Mouse (Mus musculus) midbrain, embryonic 11.5 days (tissue): ENCODE data around the gene Tmem192. TPM values are rescaled to one million over a fixed set of nuclear protein-coding genes. Genes with fewer than 3 reads are reported as not detected.

ENCODE experiments used
- ATAC-seq: fragments of 200-750 bp; cut with Nextera tagmentation; 2 replicates; pipeline ENCODE4 v1.8.0; 2017; ENCODE audit warnings: moderate TSS enrichment, moderate library complexity; ENCODE audit not compliant: low FRiP score
- DNase-seq: peaks from one replicate; pipeline ENCODE4 v3.0.0; 2015; ENCODE audit warnings: low spot score; ENCODE audit errors: missing footprints
- H3K27ac ChIP-seq: fragments of 300-500 bp; sonication (generic); 2 replicates; pipeline ENCODE4 v1.5.1; 2014; ENCODE audit warnings: low read depth, low read length
- H3K27me3 ChIP-seq: fragments of 300-500 bp; sonication (generic); 2 replicates; pipeline ENCODE4 v1.6.1; 2014; ENCODE audit warnings: mild to moderate bottlenecking, low read length, moderate library complexity, mixed read lengths; ENCODE audit not compliant: control insufficient read depth, insufficient read depth
- H3K36me3 ChIP-seq: fragments of 300-500 bp; sonication (generic); 2 replicates; pipeline ENCODE4 v1.6.1; 2014; ENCODE audit warnings: mild to moderate bottlenecking, low read length, moderate library complexity, mixed read lengths; ENCODE audit not compliant: control insufficient read depth, insufficient read depth
- H3K4me1 ChIP-seq: fragments of 300-500 bp; sonication (generic); 2 replicates; pipeline ENCODE4 v1.6.1; 2014; ENCODE audit warnings: low read length; ENCODE audit not compliant: control insufficient read depth, insufficient read depth
- H3K4me2 ChIP-seq: fragments of 300-500 bp; sonication (generic); 2 replicates; pipeline ENCODE4 v1.6.1; 2014; ENCODE audit warnings: mild to moderate bottlenecking, moderate library complexity
- H3K4me3 ChIP-seq: fragments of 300-500 bp; sonication (generic); 2 replicates; pipeline ENCODE4 v1.5.1; 2014; ENCODE audit warnings: low read depth, low read length
- H3K9ac ChIP-seq: fragments of 300-500 bp; sonication (generic); 2 replicates; pipeline ENCODE4 v1.6.1; 2014; ENCODE audit warnings: low read length
- H3K9me3 ChIP-seq: fragments of 300-500 bp; sonication (generic); 2 replicates; pipeline ENCODE4 v1.6.1; 2016; ENCODE audit warnings: low read length; ENCODE audit not compliant: control insufficient read depth
- WGBS: fragments of 180-500 bp; shearing (Covaris S2); extraction: QIAGEN DNeasy Blood & Tissue Kit; methylation state at CpG from one replicate; pipeline ENCODE4 v1.1.7; 2014; 5-methylcytosine and 5-hydroxymethylcytosine counted together
- polyA plus RNA-seq: library from polyadenylated mRNA; unstranded; fragments of >200 nt; fragmentation: Nextera tagmentation; extraction: Ambion mirVana; gene quantifications from 2 replicates; pipeline ENCODE4 v1.2.1, GENCODE M21; 2014

Tmem192 gene
- polyA plus RNA-seq, 1 experiment from 2014 or later = 17.9 TPM

DNA sequence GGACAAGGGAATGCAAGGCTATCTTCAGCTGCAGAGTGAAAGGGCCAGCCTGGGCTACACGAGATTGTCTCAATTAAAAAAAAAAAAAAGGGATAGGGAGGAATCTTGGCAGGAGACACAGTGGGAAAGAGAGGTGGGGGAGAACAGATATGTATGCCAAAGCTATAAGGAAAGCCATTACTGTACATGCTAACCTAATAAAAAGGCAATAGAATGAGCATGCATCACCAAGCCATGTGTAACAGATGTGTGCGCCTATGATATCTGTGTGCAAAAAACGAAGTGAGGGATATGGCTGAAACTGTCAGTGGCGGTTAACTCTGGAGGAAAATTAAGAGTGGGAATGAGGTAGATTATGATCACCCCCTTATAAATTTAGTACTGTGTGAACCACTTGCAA lies 21.2 kb upstream of the Tmem192 start:
- Histone ChIP-seq H3K4me2 (no peak overlapping the region), H3K4me1 (no peaks in the 10 kb centered on the region), H3K4me3 (no peak overlapping the region), H3K9ac (no peak overlapping the region), H3K27ac (no peak overlapping the region), H3K36me3 (no peaks in the 10 kb centered on the region), H3K9me3 (no peaks in the 10 kb centered on the region), H3K27me3 (no peaks in the 10 kb centered on the region)
- ATAC-seq = no peak
- 85% methylated on average over 4 of the region's 4 CpGs for WGBS
- DNase-seq = no peak

GRCm38 (mm10) chr8:64926355-64926754 lies 20.6 kb upstream of the Tmem192 start:
- H3K36me3 ChIP-seq = no peaks in the 10 kb centered on the region
- DNase-seq (no peak), ATAC-seq (no peak)
- 84% methylated on average over 3 of the region's 3 CpGs for WGBS
- no peaks in the 10 kb centered on the region for H3K9me3 ChIP-seq
- H3K27ac ChIP-seq = no peak overlapping the region
- no peaks in the 10 kb centered on the region for H3K4me1 ChIP-seq
- H3K4me3 ChIP-seq = no peak overlapping the region
- H3K27me3 ChIP-seq = no peaks in the 10 kb centered on the region
- H3K4me2 ChIP-seq = no peak overlapping the region
- no peak overlapping the region for H3K9ac ChIP-seq

GRCm38 (mm10) chr8:64928938-64929337 lies 18.0 kb upstream of the Tmem192 start:
- H3K4me3 ChIP-seq = no peak overlapping the region
- H3K27me3 ChIP-seq = no peaks in the 10 kb centered on the region
- H3K4me2 ChIP-seq = no peak overlapping the region
- no peaks in the 10 kb centered on the region for H3K9me3 ChIP-seq
- H3K4me1 ChIP-seq = no peaks in the 10 kb centered on the region
- no peaks in the 10 kb centered on the region for H3K36me3 ChIP-seq
- ATAC-seq (no peak), DNase-seq (no peak)
- no peak overlapping the region for H3K27ac ChIP-seq
- WGBS = 76% methylated on average over 6 of the region's 6 CpGs
- no peak overlapping the region for H3K9ac ChIP-seq

DNA sequence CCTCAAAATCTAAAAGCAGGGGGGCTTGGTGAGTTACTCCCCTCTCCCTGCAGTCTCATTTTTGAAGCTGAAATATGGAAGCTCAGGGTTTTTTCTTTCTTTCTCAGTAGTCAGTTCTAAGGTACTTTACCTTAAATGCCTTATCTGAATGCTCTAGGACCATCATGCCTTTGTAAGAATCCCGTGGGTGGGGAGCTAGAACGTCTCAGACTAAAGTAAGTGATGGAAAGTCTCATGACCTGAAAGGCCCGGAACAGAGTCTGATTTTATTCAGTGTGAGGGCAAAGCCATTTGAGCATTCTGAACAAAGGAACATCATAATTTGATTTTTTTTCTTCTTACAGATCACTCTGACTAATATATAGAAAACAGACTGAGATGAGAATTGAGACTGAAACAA lies 12.0 kb upstream of the Tmem192 start:
- WGBS = 78% methylated on average over 3 of the region's 3 CpGs
- H3K9ac ChIP-seq = no peak overlapping the region
- no peaks in the 10 kb centered on the region for H3K27me3 ChIP-seq
- DNase-seq (no peak), ATAC-seq (no peak)
- H3K4me1 ChIP-seq = no peaks in the 10 kb centered on the region
- no peak overlapping the region for H3K4me2 ChIP-seq
- no peaks in the 10 kb centered on the region for H3K9me3 ChIP-seq
- no peak overlapping the region for H3K4me3 ChIP-seq
- H3K27ac ChIP-seq = no peak overlapping the region
- H3K36me3 ChIP-seq = no peaks in the 10 kb centered on the region

- H3K36me3 ChIP-seq = no peaks in the 10 kb centered on the region
- H3K9ac ChIP-seq = no peak overlapping the region
- WGBS = 82% methylated on average over 8 of the region's 8 CpGs
- no peaks in the 10 kb centered on the region for H3K9me3 ChIP-seq
- H3K4me3 ChIP-seq = no peak overlapping the region
- no peaks in the 10 kb centered on the region for H3K27me3 ChIP-seq
- no peak for ATAC-seq
- no peaks in the 10 kb centered on the region for H3K4me1 ChIP-seq
- no peak overlapping the region for H3K4me2 ChIP-seq
- H3K27ac ChIP-seq = no peak overlapping the region
- no peak for DNase-seq
Measured at GRCm38 (mm10) chr8:64941019-64941418, 6.0 kb upstream of the Tmem192 start.

GRCm38 (mm10) chr8:64941495-64941894 lies 5.5 kb upstream of the Tmem192 start:
- Histone ChIP-seq H3K4me3 (no peak overlapping the region), H3K9ac (no peak overlapping the region), H3K36me3 (no peaks in the 10 kb centered on the region), H3K9me3 (no peaks in the 10 kb centered on the region), H3K27ac (no peak overlapping the region), H3K4me1 (no peaks in the 10 kb centered on the region), H3K4me2 (no peak overlapping the region), H3K27me3 (no peaks in the 10 kb centered on the region)
- peak; percentile 98 for DNase-seq
- peak; percentile 53 for ATAC-seq
- 16% methylated on average over 9 of the region's 9 CpGs for WGBS

- H3K4me1 ChIP-seq = no peaks in the 10 kb centered on the region
- no peaks in the 10 kb centered on the region for H3K9me3 ChIP-seq
- no peak overlapping the region for H3K4me3 ChIP-seq
- DNase-seq = no peak
- H3K4me2 ChIP-seq = no peak overlapping the region
- no peak overlapping the region for H3K9ac ChIP-seq
- no peak for ATAC-seq
- H3K36me3 ChIP-seq = no peaks in the 10 kb centered on the region
- 23% methylated on average over 5 of the region's 5 CpGs for WGBS
- H3K27ac ChIP-seq = no peak overlapping the region
- H3K27me3 ChIP-seq = no peaks in the 10 kb centered on the region
Measured at GRCm38 (mm10) chr8:64942946-64943345, 4.0 kb upstream of the Tmem192 start.

DNA sequence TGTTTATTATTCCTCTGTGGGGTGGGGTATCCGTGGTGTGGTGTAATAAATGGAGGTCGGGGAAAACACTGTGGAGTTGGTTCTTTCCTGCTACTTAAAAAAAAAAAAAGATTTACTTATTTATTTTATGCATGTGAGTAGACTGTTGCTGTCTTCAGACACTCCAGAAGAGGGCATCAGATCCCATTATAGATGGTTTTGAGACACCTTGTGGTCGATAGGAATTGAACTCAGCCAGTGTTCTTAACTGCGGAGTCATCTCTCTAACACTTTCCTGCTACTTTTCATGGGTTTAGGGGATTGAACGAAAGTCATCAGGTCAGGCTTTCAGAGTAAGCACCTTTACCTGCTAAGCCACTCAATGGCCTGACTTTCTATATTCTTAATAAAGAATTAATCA lies 2.2 kb upstream of the Tmem192 start:
- DNase-seq = no peak
- H3K9ac ChIP-seq = no peak overlapping the region
- no peak for ATAC-seq
- WGBS = 29% methylated on average over 5 of the region's 5 CpGs
- H3K4me1 ChIP-seq = no peaks in the 10 kb centered on the region
- no peak overlapping the region for H3K27ac ChIP-seq
- no peak overlapping the region for H3K4me3 ChIP-seq
- no peaks in the 10 kb centered on the region for H3K9me3 ChIP-seq
- no peaks in the 10 kb centered on the region for H3K36me3 ChIP-seq
- no peak overlapping the region for H3K4me2 ChIP-seq
- no peaks in the 10 kb centered on the region for H3K27me3 ChIP-seq

DNA sequence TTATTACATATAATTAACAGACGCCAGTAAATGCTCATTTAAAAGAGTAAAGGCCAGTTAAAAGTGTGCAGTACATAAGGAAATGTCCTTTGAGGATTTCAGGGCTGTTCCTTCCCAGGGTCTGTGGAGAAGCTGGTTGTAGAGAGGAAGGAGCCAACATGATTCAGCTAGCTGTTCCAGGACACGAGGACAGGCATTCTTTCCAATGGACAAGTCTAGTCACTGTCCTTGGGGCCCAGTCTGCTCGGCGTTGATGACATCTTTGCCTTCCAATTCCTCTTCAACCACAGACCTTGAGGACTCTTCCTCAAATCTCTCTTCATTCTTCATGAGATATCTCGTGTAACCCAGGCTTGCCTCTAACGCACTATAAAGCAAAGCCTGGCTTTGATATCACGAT lies 1.4 kb upstream of the Tmem192 start:
- WGBS = 79% methylated on average over 7 of the region's 7 CpGs
- Histone ChIP-seq H3K4me1 (no peaks in the 10 kb centered on the region), H3K27ac (no peak overlapping the region), H3K9me3 (no peaks in the 10 kb centered on the region), H3K4me2 (no peak overlapping the region), H3K4me3 (no peak overlapping the region), H3K36me3 (no peaks in the 10 kb centered on the region), H3K9ac (no peak overlapping the region), H3K27me3 (no peaks in the 10 kb centered on the region)
- no peak for ATAC-seq
- no peak for DNase-seq

GRCm38 (mm10) chr8:64946441-64946819 lies 555 bp upstream of the Tmem192 start:
- no peaks in the 10 kb centered on the region for H3K4me1 ChIP-seq
- DNase-seq (no peak), ATAC-seq (no peak)
- H3K4me2 ChIP-seq = peak overlapping the region; percentile 47
- WGBS = 54% methylated on average over 8 of the region's 8 CpGs
- H3K27me3 ChIP-seq = no peaks in the 10 kb centered on the region
- H3K9me3 ChIP-seq = no peaks in the 10 kb centered on the region
- no peak overlapping the region for H3K27ac ChIP-seq
- 0 out of 2 replicates have a peak overlapping the region, but pooled peaks have one; percentile 54 for H3K4me3 ChIP-seq
- no peaks in the 10 kb centered on the region for H3K36me3 ChIP-seq
- no peak overlapping the region for H3K9ac ChIP-seq
